Mouse (Mus musculus): Measurements from ENCODE around the gene Nt5dc2.

DNA sequence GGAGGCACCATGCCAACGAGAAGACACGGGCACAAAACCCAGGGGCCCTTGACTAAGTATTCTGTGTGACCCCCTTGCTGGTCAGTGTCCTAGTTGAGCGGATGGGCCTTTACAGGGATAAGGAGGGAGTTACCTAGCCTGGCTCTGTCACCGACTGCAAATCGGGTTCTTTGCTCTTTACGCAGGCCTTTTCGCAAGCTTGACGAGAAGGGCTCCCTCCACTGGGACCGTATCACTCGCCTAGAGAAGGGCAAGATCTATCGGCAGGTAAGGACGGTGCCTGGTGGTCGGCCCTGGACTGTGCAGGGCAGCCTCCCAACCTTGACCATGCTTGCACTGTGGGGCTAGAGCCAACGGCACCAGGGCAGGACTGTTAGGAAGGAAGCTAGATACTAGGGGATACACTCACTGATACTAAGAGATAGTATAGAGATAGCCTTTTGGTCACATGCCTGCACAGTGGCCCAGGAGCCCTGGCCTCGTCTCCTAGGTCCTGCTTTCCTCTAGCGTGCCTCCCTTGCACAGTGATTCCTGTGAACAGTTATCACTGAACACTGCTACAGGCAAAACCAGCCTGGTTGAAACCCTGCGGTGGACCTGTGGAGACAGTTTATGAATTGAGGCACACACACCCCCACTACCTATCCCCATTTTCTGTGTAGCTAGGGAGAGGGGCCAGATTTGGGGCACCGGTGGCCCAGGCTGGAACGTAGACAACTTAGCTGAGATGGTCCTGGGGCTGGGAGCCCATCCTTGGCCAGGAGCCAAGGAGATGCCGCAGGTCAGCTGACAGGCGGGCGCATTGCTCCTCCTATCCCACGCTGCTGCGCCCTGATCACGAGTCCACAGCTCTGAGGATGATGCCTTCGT, 5.8 kb downstream of the Nt5dc2 start:
- no peak for TF ChIP-seq CTCF (IDR thresholded peaks at IDR 0.05; ENCODE audit: control insufficient read depth, insufficient read depth, insufficient read length)
- TF ChIP-seq USF1 (IDR thresholded peaks at IDR 0.05; ENCODE audit: low read depth) = no peak

All from C2C12 (cell line).